Mouse (Mus musculus) olfactory bulb, adult 2 months (tissue): Measurements from ENCODE around the gene Eno3.

Experiments
- CTCF ChIP-seq: fragments of 200-500 bp; IDR thresholded peaks from 2 replicates; pipeline ENCODE4 v1.5.1; 2012; ENCODE audit warnings: low read depth, mild to moderate bottlenecking, low read length, moderate library complexity; ENCODE audit not compliant: insufficient read depth
- POLR2A ChIP-seq: fragments of 200-500 bp; IDR thresholded peaks from 2 replicates; pipeline ENCODE4 v1.6.1; 2012; ENCODE audit warnings: mild to moderate bottlenecking, low read depth, low read length, moderate library complexity; ENCODE audit not compliant: insufficient read depth

GRCm38 (mm10) chr11:70674501-70674900 is 17.5 kb downstream of the Eno3 start:
- no peak for TF ChIP-seq CTCF
- no peak for TF ChIP-seq POLR2A
